Mouse (Mus musculus) spleen, postnatal 10 days (tissue): Measurements from ENCODE around the gene Atp23.

Source experiments
- DNase-seq, 2 experiments: peaks; one replicate each; pipeline ENCODE4 v3.0.0; 2021 to 2022; ENCODE audit warnings: low spot score in 2 of 2

Gene Atp23

DNA sequence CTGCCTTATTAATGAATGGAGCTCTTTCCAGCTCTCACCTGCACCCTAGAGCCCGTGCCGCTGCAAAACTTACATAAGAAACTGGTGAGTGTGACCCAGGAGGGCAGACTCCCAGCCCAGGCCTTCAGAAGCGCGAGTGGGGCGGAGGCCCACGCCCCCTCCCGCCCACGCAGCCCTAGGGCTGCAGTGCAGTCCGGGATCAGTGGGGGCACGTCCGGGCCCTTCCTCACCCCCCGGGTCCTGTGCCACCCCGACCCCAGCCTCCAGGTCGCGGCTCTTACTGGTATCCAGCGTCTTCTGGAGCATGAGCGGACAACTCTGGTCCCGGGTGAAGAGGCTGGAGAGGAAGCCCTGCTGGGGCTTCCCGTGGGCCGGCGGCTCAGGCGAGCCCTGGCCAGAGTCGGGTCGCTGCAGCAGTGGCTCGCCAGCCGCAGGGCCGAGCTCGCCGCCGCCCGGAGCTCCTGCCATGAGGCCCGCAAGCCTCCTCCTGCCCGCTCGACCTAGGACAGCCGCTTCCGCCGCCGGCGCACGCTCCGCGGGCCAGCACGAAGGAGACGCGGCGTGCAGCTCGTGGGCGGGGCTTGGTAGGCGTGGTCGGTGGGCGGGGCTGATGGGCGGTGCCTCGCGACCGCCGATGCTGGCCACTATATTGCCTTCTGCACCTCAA, at the start of gene Atp23:
Gene Atp23 (minus strand): TSS at position 535 of the 667 bp plus-strand sequence.
- peak; percentile 84 to 94 for DNase-seq

DNA sequence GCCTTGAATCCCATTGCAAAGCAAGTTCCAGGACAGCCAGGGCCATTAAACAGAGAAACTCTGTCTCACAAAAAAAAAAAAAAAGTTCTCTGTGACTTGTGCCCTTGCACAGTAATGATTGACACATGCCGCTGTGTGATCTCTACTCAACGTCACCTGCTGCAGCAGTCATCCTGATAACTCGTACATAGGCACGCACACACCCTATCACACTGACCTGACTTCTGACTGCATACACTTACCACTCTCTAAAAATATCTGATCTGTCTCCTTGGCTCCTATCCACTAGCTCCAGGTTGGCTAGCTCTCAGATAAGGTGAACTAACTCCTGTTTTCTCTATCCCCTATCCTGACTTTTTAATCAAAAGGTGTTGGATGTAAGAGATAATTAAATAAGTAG, 49.4 kb upstream of the Atp23 start:
- no peak for DNase-seq

GRCm38 (mm10) chr10:126949824-126950223, 48.7 kb upstream of the Atp23 start:
- no peak for DNase-seq

DNA sequence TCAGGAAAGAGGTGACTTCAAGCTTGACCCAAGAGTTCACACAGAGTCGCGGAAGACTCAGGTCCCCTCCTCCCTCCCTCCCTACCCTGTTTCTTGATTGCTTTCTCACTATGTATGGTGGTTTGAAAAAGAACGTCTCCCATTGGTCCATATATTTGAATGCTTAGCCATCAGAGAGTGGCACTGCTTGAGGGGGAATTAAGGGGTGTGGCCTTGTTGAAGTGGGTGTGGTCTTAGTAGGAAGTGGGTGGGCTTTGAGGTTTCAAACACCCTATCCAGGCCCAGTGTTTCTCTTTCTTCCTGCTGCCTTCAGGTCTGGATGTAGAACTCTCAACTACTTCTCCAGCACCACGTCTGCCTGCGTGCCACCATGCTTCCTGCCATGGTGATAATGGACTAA, 44.4 kb upstream of the Atp23 start:
- DNase-seq = no peak

DNA sequence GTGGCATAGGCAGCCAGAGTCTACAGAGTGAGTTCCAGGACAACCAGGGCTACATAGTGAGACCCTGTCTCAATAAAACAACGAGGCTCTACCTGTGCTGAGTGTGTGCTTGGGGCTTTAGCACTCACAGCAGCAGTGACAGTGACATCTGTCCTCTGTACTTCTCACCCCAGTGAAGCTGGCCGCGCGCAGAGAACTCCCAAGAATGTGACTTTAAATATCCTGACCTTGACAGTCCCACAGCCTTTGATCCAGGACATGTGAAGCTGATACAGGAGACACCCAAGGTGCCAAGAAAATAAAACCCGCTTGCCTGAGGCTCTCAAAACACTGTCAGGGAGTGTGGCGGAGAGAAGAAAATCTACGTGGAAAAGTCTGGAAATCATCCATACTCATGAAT, 39.8 kb upstream of the Atp23 start:
- no peak for DNase-seq

DNA sequence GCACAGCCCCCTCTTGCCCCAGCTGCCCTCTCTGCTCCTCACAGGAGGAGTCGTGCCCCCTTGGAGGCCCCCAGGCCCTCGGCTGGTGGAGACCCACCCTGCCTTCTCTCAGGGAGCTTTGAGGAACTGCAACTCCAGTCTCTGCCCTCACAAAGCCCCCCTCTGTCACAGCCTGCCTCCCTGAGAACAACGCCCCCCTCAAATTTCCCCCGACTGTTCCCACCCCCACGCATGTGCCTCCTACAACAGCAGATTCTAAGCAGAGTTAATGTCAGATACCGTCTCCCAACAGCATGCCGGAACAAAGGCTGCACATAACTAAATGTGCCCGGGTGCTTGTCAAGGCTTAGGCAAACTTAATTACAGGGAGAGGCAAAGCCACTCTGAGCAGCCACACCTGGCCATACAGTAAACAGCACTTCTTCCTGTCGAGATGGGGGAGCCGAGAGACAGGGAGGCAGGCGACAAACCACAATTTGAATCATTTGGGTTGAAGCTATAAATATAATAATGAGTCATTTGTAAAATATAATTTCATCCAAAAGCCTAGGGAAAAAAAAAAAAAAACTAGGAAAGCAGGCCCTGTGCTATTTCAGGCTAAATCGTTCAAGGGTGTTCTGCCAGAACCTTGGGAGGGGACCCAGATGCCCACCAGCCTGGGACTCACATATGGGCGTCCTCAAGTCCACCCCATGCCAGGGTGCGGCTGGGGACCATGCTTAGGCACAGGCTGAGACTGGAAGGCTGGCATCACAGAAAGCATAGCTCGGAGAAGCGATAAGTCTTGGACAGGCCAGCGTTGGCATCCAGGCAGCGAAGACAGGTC, 34.6 kb upstream of the Atp23 start:
- DNase-seq = no peak

GRCm38 (mm10) chr10:126935121-126935520, 34.0 kb upstream of the Atp23 start:
- no peak for DNase-seq

DNA sequence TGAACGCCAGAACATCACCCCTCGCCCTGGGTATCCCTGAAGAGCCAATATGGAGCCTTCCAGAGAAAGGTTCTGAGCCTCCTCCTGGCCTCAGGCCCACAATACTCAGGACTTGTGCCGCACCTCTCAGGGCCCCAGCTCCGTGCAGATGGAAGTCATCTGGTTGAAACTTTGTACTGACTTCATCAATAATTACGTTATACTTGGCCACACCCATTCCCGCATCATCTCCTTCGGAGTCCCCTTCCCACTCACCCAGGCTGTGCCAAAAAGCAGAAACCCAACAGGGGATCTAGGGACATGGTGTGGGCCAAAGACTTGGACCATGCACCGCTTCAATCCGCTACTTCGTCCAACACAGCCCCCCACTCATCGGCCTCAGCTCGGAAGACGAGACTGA, 33.4 kb upstream of the Atp23 start:
- DNase-seq = no peak

- DNase-seq = no peak
Measured at GRCm38 (mm10) chr10:126931760-126932139, 30.6 kb upstream of the Atp23 start.

DNA sequence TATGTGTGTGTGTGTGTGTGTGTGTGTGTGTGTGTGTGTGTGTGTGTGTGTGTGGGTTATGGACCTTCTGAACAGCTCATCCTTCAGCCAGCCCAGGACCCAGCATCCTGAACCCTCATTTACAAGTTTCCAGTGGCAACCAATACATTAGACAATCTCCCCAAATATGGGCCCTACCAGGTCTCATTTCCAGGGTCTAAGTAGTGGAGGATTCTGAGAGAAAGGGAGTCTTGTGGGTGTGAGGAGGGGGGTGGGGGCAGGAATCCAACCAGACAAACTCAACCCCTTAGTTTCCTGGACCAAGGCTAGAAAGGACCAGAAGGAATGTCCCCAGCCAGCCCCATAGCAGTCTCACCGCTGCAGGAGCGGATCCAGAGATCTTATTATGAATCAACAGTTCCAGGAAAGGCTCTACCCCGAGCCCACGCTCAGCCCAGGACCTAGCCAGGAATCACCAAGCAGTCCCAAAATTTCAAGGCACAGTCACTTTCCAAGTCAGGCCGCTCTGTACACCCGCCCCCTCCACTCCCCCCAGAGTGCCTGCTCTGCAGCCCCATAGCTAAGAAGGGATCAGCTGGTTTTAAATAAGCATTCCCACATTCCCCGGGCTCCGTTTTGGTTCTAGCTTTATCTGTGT, 30.1 kb upstream of the Atp23 start:
- DNase-seq = no peak

DNA sequence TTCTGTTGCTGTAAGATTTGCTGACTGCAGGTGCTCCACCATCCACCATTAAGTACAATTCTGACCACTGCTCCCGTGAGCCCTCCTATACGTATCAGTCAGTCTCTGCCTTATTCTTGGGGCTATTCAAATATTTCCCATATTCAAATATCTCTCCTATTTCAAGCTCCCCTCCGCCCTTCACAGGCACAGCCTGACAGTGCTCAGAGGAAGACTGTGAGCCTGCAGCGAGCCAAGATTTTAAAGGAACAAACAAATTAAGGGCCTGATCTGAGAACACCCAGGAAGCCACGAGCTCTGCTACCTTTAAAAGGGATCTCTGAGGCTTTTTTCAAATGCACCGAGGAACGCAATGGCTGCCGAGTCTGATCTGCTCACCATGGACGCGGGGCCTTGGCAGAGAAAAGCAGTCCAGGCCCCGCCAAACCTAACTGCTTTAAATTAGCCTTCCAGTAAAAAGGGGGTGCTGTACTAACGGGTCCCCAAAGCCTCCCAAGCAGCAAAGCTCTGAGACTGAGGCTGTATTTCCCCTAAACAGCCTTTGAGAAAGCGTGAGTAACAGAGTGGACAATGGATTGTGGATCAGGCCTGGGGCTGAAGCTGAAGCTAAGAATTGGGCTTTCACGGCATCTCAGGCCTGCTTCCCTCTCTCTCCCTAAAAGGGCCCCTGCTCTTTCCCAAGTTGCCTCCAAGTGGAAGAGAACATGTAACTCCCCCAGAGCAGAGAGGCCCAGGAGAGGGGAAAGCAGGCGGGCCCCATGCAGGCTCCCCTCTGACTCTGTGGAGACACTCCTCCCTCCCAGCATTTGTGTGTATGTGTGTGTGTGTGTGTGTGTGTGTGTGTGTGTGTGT, 29.3 kb upstream of the Atp23 start:
- DNase-seq = no peak

DNA sequence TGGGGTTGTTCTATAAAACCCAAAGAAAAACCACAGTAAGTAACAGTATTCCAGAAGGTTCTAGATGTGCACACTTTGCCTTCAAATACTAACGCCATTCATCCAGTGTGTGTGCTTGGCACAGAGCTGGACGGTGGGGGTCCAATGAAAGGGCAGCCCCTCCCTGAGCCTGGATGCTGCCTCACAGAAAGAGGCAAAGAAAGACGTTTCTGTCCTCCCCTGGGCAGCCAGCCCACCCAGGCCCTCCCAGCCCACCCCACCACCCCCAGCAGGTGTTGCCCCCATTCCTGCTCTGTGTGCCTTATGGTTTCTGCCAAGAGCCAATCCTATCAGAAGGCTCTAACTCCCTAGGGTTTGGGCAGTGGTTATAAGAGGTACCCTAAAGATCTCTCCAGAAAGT, 28.4 kb upstream of the Atp23 start:
- no peak for DNase-seq

GRCm38 (mm10) chr10:126928819-126929206, 27.7 kb upstream of the Atp23 start:
- no peak for DNase-seq

GRCm38 (mm10) chr10:126928011-126928818, 27.1 kb upstream of the Atp23 start:
- DNase-seq = peak in 1 of 2 experiments; percentile 51

DNA sequence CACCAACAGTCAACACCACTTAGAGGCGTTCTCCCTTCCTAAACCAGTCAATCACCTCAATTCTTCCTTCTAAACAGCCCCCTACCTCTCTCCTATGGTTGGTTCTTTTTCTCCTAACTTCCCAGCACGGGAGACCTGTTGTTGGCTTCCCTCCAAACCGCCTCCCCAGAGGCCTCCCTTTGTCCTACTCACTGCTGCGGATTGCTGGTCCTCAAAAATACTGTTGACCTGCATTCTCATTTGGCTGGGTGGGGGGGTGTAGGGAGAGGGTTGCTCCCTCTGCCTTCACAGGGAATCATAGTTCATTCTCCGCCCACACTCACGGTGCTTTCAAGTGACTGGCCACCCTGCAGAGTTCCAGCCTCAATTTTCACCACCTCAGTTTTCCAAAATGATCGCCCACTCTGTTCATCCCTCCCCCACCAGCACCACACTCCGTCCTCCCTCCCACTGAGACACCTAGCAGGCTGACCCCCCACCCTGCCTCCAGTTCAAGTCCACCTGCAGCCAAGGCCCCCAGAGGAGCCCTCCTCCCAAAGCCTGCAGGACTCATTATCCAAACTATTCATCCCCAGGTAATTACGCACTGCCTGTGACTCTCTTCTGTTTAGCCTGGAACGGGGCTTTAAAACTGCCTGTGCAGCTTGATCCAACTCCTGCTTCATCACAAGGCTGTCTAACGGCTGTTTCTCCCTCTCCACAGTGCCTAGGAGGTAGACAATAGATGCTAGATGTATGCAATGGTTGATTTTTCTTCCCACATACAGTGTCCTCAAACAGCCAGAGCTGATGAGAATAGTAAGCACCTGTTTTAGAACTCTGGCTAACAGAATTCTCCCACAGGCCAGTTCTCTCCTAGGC, 26.2 kb upstream of the Atp23 start:
- no peak for DNase-seq

DNA sequence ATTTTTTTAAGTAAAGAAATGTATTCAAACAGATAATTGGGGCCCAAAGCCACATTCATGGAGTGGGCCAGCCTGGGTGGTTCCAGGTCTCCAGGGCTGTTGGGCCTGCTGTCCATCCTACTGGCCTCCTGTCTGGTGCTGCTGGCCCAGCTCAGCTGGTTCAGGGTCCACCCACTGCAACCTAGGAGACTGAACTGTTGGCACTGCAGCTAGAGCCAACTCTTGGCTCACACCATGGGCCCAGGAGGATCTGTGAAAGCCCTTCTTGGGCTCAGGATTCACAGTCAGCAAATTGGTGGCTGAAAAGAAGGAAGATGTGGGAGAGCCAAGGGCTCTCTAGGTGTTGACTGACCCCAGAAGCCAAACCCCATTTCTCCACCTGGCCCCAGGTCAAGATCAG, 24.2 kb upstream of the Atp23 start:
- no peak for DNase-seq

DNA sequence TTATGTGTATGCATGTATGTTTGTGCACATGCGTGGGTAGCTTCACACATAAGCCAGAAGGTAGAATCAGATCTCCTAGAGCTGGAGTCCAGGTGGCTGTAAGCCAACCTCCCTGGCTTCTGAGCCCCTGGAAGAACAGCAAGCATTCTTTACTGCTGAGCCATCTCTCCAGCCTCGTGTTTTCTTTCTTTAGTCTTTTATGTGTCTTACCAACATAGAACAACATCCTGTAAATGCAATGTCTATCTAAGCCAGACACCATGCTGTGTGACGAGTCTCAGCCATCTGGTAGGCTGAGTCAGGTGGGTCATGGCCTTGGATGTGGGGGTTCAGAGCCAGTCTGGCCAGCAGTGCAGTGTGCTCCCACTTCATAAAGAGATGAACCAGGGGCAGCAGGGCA, 22.9 kb upstream of the Atp23 start:
- no peak for DNase-seq

GRCm38 (mm10) chr10:126920220-126920619, 19.1 kb upstream of the Atp23 start:
- no peak for DNase-seq

GRCm38 (mm10) chr10:126919067-126919466, 17.9 kb upstream of the Atp23 start:
- DNase-seq = peak; percentile 85 to 91

DNA sequence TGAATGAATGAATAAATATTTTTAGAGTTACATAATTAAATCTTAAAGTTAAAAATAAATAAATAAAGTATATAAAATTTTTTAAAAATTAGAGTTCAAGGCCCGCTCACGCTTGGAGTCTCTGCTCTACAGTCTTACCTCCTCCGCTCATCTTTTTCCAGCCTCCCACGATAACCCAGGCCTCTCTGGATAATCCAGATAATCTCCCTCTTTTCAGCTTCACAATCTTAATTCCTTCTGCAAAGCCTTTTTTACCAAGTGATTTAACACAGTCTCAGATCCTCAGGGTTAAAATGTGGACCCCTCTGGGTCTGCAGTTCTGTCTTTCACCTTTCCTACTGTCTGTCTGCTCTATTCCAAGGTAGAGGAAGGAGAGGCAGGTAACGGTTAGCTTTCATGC, 13.1 kb upstream of the Atp23 start:
- DNase-seq = no peak
